Mouse (Mus musculus) midbrain, embryonic 15.5 days (tissue): ENCODE results near the gene Eml3. TPM values are rescaled to one million over a fixed set of nuclear protein-coding genes. Genes with fewer than 3 reads are reported as not detected.

Experiments
- ATAC-seq: fragments of 200-750 bp; cut with Nextera tagmentation; replicated peaks from 2 replicates; pipeline ENCODE4 v1.8.0; 2017; ENCODE audit warnings: moderate TSS enrichment
- H3K27ac ChIP-seq: fragments of 300-500 bp; sonication (generic); 2 replicates; pipeline ENCODE4 v1.5.1; 2015; ENCODE audit warnings: mild to moderate bottlenecking, inconsistent platforms
- H3K27me3 ChIP-seq: fragments of 300-500 bp; sonication (generic); replicated peaks from 2 replicates; pipeline ENCODE4 v1.6.1; 2015; ENCODE audit warnings: inconsistent platforms
- H3K36me3 ChIP-seq: fragments of 300-500 bp; sonication (generic); replicated peaks from 2 replicates; pipeline ENCODE4 v1.6.1; 2015; ENCODE audit warnings: inconsistent platforms
- H3K4me1 ChIP-seq: fragments of 300-500 bp; sonication (generic); 2 replicates; pipeline ENCODE4 v1.6.1; 2015; ENCODE audit warnings: inconsistent platforms
- H3K4me2 ChIP-seq: fragments of 300-500 bp; sonication (generic); 2 replicates; pipeline ENCODE4 v1.6.1; 2015; ENCODE audit warnings: inconsistent platforms, mild to moderate bottlenecking, moderate library complexity
- H3K4me3 ChIP-seq: fragments of 300-500 bp; sonication (generic); 2 replicates; pipeline ENCODE4 v1.5.1; 2015; ENCODE audit warnings: mild to moderate bottlenecking, inconsistent platforms
- H3K9ac ChIP-seq: fragments of 300-500 bp; sonication (generic); 2 replicates; pipeline ENCODE4 v1.6.1; 2015; ENCODE audit warnings: mild to moderate bottlenecking, inconsistent platforms
- H3K9me3 ChIP-seq: fragments of 300-500 bp; sonication (generic); 2 replicates; pipeline ENCODE4 v1.6.1; 2016; ENCODE audit warnings: inconsistent platforms
- WGBS: fragments of 180-500 bp; shearing (Covaris S2); methylation state at CpG from one replicate; pipeline ENCODE4 v1.1.7; 2015; ENCODE audit warnings: mixed read lengths; 5-methylcytosine and 5-hydroxymethylcytosine counted together
- polyA plus RNA-seq: library from polyadenylated mRNA; unstranded; fragments of >200 nt; fragmentation: Nextera tagmentation; extraction: Ambion mirVana; gene quantifications from 2 replicates; pipeline ENCODE4 v1.2.1, GENCODE M21; 2015

Eml3 gene
- polyA plus RNA-seq, 1 experiment from 2014 or later: 10.5 TPM

GRCm38 (mm10) chr19:8942276-8942964 is 13.1 kb downstream of the Eml3 start:
- peak overlapping the region; percentile 99 for H3K9ac ChIP-seq
- under 1% methylated on average over 46 of the region's 46 CpGs for WGBS
- H3K4me2 ChIP-seq: peak overlapping the region; percentile 55
- H3K4me3 ChIP-seq: peak overlapping the region; percentile 99
- H3K36me3 ChIP-seq: peaks cover 25% of the 10 kb centered on the region
- no peaks in the 10 kb centered on the region for H3K9me3 ChIP-seq
- H3K27ac ChIP-seq: peak overlapping the region; percentile 94
- ATAC-seq: peak; percentile 78
- H3K4me1 ChIP-seq: peaks cover 39% of the 10 kb centered on the region
- no peaks in the 10 kb centered on the region for H3K27me3 ChIP-seq

- H3K9ac ChIP-seq: peak overlapping the region; percentile 99
- peak overlapping the region; percentile 99 for H3K4me3 ChIP-seq
- H3K36me3 ChIP-seq: peaks cover 32% of the 10 kb centered on the region
- peaks cover 39% of the 10 kb centered on the region for H3K4me1 ChIP-seq
- no peak overlapping the region for H3K27ac ChIP-seq
- no peaks in the 10 kb centered on the region for H3K9me3 ChIP-seq
- H3K27me3 ChIP-seq: no peaks in the 10 kb centered on the region
- WGBS: 73% methylated on average over 2 of the region's 2 CpGs
- no peak for ATAC-seq
- H3K4me2 ChIP-seq: peak overlapping the region; percentile 55
Observed at GRCm38 (mm10) chr19:8943047-8943446, 13.7 kb downstream of the Eml3 start.

GRCm38 (mm10) chr19:8944062-8944461 is 14.7 kb downstream of the Eml3 start:
- H3K9me3 ChIP-seq: no peaks in the 10 kb centered on the region
- H3K36me3 ChIP-seq: peaks cover 42% of the 10 kb centered on the region
- H3K4me3 ChIP-seq: no peak overlapping the region
- H3K27ac ChIP-seq: no peak overlapping the region
- peak overlapping the region; percentile 55 for H3K4me2 ChIP-seq
- H3K4me1 ChIP-seq: peaks cover 39% of the 10 kb centered on the region
- 73% methylated on average over 5 of the region's 5 CpGs for WGBS
- H3K27me3 ChIP-seq: no peaks in the 10 kb centered on the region
- no peak for ATAC-seq
- no peak overlapping the region for H3K9ac ChIP-seq

DNA sequence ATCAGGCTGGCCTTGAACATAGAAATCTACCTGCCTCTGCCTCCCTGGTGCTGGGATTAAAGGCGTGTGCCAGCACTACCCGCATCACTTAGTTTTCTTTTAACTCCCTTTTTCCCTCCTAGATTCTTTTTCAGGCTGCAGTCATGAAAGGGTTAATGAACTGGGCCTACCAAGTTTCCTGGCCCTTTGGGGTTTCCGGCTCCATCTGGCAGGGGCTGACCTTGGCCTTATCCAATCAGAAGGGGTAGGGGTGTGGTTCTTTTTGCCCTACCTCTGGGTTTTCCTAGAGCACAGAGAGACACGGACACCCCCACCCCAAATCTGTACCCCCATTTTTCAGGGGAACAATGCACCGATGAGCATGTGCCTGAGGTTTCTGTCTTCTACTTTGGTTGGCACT is 15.4 kb downstream of the Eml3 start:
- WGBS: 37% methylated on average over 5 of the region's 5 CpGs
- Histone ChIP-seq H3K4me3 (peak overlapping the region; percentile 8; the same call in 1 of the 2 replicates), H3K27ac (no peak overlapping the region), H3K27me3 (no peaks in the 10 kb centered on the region), H3K4me2 (peak overlapping the region; percentile 28), H3K9ac (no peak overlapping the region), H3K4me1 (peaks cover 39% of the 10 kb centered on the region), H3K9me3 (no peaks in the 10 kb centered on the region), H3K36me3 (peaks cover 46% of the 10 kb centered on the region)
- ATAC-seq: no peak

- H3K36me3 ChIP-seq: peaks cover 46% of the 10 kb centered on the region
- H3K9ac ChIP-seq: no peak overlapping the region
- H3K27me3 ChIP-seq: no peaks in the 10 kb centered on the region
- H3K4me1 ChIP-seq: peaks cover 39% of the 10 kb centered on the region
- ATAC-seq: no peak
- WGBS: 87% methylated on average over 6 of the region's 6 CpGs
- no peak overlapping the region for H3K4me3 ChIP-seq
- peak overlapping the region; percentile 28 for H3K4me2 ChIP-seq
- no peaks in the 10 kb centered on the region for H3K9me3 ChIP-seq
- no peak overlapping the region for H3K27ac ChIP-seq
Observed at GRCm38 (mm10) chr19:8945251-8945650, 15.9 kb downstream of the Eml3 start.

DNA sequence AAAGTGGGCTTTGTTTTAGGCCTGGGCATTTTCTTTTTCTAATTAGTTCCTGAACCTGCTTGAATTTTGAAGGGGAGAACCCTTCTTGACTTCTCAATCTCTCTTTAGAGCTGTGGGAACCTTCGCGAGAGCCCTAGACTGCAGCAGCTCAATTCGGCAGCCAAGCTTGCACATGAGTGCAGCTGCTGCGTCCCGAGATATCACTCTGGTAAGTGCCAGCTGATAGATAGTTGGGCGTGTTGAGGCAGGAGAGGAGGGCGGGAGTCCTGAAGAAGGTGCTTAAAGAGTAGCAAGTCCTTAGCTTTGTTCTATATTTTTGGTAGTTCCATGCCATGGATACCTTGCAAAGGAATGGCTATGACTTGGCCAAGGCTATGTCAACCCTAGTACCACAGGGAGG is 17.6 kb downstream of the Eml3 start:
- Histone ChIP-seq H3K4me1 (peaks cover 28% of the 10 kb centered on the region), H3K9ac (no peak overlapping the region), H3K4me3 (no peak overlapping the region), H3K27me3 (no peaks in the 10 kb centered on the region), H3K36me3 (peaks cover 58% of the 10 kb centered on the region), H3K4me2 (no peak overlapping the region), H3K27ac (no peak overlapping the region), H3K9me3 (no peaks in the 10 kb centered on the region)
- ATAC-seq: no peak
- 96% methylated on average over 7 of the region's 7 CpGs for WGBS

- no peaks in the 10 kb centered on the region for H3K27me3 ChIP-seq
Observed at GRCm38 (mm10) chr19:8950190-8950589, 20.8 kb downstream of the Eml3 start.

GRCm38 (mm10) chr19:8952241-8952640 is 22.9 kb downstream of the Eml3 start:
- no peaks in the 10 kb centered on the region for H3K9me3 ChIP-seq
- ATAC-seq: no peak
- H3K27ac ChIP-seq: peak overlapping the region; percentile 89
- H3K27me3 ChIP-seq: no peaks in the 10 kb centered on the region
- 74% methylated on average over 9 of the region's 9 CpGs for WGBS
- H3K36me3 ChIP-seq: peaks cover 35% of the 10 kb centered on the region
- no peak overlapping the region for H3K4me3 ChIP-seq
- no peak overlapping the region for H3K4me2 ChIP-seq
- no peak overlapping the region for H3K9ac ChIP-seq
- peaks cover 31% of the 10 kb centered on the region for H3K4me1 ChIP-seq

More at GRCm38 (mm10) chr19:8950190-8950589, 20.8 kb downstream of the Eml3 start:
- Histone ChIP-seq H3K36me3 (peaks cover 53% of the 10 kb centered on the region), H3K4me2 (no peak overlapping the region), H3K9ac (no peak overlapping the region), H3K9me3 (no peaks in the 10 kb centered on the region), H3K27ac (no peak overlapping the region), H3K4me3 (no peak overlapping the region), H3K4me1 (peaks cover 27% of the 10 kb centered on the region)
- WGBS: 92% methylated on average over 5 of the region's 5 CpGs
- ATAC-seq: no peak

DNA sequence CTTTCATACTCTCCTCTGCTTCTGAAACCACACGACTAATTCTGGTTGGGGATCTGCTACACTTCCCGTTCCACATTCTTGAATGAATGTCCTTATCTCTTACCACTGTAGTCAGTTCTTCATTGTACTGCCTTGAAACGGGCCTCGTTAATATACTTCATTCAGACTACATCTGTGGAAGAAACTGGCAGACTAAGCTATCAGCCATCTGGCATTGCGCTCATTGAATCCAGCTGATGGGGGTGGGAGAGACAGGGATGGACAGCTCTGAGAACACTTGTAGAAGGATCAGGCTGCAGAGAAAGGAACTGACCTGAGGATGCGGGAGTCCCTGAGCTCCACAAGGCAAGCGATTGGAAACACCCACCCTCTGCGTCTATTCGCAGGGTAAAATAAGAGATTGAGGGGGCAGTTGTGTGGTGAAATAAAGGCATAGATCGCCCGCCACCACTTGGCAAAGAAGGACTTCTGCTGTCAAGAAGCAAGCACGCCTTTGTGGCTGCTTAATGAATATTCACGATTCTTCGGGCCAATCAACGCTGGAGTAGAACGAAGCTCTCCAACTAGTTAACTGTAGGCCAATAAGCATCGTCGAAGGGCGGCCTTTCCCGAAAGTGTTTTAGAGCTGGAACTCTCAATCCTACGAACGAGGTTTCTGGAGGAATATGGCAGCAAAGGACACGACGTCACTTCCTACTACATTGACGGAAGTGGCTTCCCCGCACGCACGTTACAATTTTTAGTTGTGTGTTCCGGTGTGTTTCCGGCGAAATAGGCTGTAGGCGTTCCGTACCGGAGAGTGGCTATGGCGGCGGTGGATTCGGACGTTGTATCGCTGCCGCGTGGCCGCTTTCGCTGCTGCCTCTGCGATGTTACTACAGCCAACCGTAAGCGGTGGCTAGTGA is 24.0 kb downstream of the Eml3 start, which contains the start of gene Tut1:
Gene Tut1 (plus strand): TSS at position 713 of the 905 bp plus-strand sequence.
- Histone ChIP-seq H3K4me1 (peaks cover 31% of the 10 kb centered on the region), H3K4me3 (peak within 1 kb of the TSS; percentile 79), H3K4me2 (peak within 1 kb of the TSS; percentile 89), H3K9me3 (no peaks in the 10 kb centered on the region), H3K9ac (peak within 1 kb of the TSS; percentile 54), H3K36me3 (peaks cover 30% of the 10 kb centered on the region), H3K27ac (peak within 1 kb of the TSS; percentile 89), H3K27me3 (no peaks in the 10 kb centered on the region)
- peak; percentile 95 for ATAC-seq
- 2% methylated on average over 46 of the region's 46 CpGs for WGBS

- H3K4me1 ChIP-seq: peaks cover 31% of the 10 kb centered on the region
- peaks cover 27% of the 10 kb centered on the region for H3K36me3 ChIP-seq
- peak overlapping the region; percentile 89 for H3K27ac ChIP-seq
- H3K9me3 ChIP-seq: no peaks in the 10 kb centered on the region
- no peaks in the 10 kb centered on the region for H3K27me3 ChIP-seq
- WGBS: 10% methylated on average over 9 of the region's 9 CpGs
- peak overlapping the region; percentile 89 for H3K4me2 ChIP-seq
- ATAC-seq: 0 out of 2 replicates have a peak, but pooled peaks have one; percentile 0
- H3K9ac ChIP-seq: peak overlapping the region; percentile 54
- H3K4me3 ChIP-seq: peak overlapping the region; percentile 79
Observed at GRCm38 (mm10) chr19:8954171-8954570, 24.8 kb downstream of the Eml3 start.

DNA sequence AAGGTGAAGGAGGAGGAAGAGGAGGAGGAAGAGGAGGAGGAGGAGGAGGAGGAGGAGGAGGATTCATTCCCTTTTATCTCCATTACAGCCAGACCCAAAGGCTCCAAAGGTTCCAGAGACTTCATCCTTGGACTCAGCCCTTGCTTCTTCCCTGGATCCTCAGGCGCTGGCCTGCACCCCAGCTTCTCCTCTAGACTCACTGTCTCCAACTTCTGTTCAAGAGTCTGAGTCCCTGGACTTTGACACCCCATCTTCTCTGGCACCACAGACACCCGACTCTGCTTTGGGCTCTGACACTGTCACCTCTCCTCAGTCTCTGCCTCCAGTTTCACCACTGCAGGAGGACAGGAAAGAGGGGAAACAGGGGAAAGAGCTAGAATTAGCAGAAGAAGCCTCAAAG is 32.9 kb downstream of the Eml3 start:
- Histone ChIP-seq H3K4me2 (no peak overlapping the region), H3K4me1 (peaks cover 10% of the 10 kb centered on the region), H3K27me3 (no peaks in the 10 kb centered on the region), H3K27ac (no peak overlapping the region), H3K9ac (no peak overlapping the region), H3K9me3 (no peaks in the 10 kb centered on the region), H3K4me3 (no peak overlapping the region), H3K36me3 (peaks cover 55% of the 10 kb centered on the region)
- no peak for ATAC-seq
- 97% methylated on average over 2 of the region's 2 CpGs for WGBS

DNA sequence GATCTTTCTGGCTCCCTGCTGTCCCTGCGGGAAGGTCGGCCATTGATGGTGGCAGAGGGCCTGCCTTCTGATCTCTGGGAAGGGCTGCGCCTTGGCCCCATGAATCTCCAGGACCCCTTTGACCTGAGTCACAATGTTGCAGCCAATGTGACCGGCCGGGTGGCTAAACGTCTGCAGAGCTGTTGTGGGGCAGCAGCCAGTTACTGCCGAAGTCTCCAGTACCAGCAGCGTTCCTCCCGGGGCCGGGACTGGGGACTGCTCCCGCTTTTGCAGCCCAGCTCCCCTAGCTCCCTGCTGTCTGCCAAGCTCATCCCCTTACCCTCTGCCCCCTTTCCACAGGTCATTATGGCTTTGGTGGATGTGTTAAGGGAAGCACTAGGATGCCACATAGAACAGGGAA is 35.7 kb downstream of the Eml3 start:
- H3K9me3 ChIP-seq: no peaks in the 10 kb centered on the region
- peaks cover 43% of the 10 kb centered on the region for H3K36me3 ChIP-seq
- H3K4me1 ChIP-seq: peaks cover 26% of the 10 kb centered on the region
- no peak overlapping the region for H3K27ac ChIP-seq
- H3K4me3 ChIP-seq: no peak overlapping the region
- H3K27me3 ChIP-seq: no peaks in the 10 kb centered on the region
- no peak overlapping the region for H3K9ac ChIP-seq
- no peak for ATAC-seq
- no peak overlapping the region for H3K4me2 ChIP-seq
- 82% methylated on average over 11 of the region's 11 CpGs for WGBS
